Mouse (Mus musculus) heart, postnatal 10 days (tissue): ENCODE data around the gene 2210010C04Rik. TPM values are rescaled to one million over a fixed set of nuclear protein-coding genes. Genes with fewer than 3 reads are reported as not detected.
"Not testable (repeated sequence)": the region's sequence is repeated elsewhere in the genome, so short reads cannot be mapped to it uniquely, and the experiment has no call there.

Source experiments
- DNase-seq, 2 experiments: peaks; one replicate each; pipeline ENCODE4 v3.0.0; 2021
- intact Hi-C: fragments of 180-260 bp; cut with DNase I; formaldehyde crosslinking; loops from one replicate; pipeline ENCODE4 v1.15.1; 2025
- total RNA-seq, 2 experiments: library from RNA; stranded (reverse); gene quantifications; 2 replicates each; pipeline ENCODE4 v1.2.3; 2021

The 2210010C04Rik gene
- total RNA-seq, 2 experiments from 2014 or later = not detected

DNA sequence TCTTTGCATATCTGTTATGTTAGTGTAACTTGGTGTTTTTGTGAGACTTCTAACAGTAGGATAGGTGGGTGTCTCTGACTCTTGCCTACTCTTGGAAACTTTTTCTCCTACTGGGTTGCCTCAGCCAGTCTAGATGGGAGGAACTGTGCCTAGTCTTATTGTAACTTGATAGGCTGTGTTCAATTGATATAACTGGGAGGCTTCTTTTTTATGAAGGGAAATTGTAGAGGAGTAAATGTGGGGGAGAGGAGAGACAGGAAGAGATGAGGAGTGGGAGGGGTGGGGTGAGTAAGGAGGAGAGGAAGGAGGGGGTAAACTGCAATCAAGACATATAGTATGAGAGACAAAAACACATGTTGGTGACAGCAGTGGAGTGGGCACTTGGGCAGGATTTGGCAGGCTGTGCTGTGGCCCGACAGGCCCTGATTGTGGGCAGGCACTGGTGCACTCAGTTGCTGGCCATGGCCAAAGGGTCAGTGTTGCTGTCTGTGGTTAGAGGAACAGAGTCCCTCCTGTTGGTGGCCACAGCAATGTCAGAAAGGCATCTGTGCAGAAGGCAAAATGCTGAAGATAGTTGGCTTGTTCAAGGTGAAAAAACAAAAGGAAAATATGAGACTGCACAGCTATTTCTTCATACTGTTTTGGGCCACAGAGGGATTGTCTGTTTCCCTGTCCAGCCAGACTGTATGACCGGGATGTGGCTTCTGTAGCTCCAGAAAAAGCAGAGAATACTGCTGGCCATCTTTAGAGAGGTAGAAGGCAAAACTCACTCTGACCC is 9.2 kb downstream of the 2210010C04Rik start:
- intact Hi-C loops = no loop called here
- peak in 1 of 2 experiments; percentile 3 for DNase-seq

DNA sequence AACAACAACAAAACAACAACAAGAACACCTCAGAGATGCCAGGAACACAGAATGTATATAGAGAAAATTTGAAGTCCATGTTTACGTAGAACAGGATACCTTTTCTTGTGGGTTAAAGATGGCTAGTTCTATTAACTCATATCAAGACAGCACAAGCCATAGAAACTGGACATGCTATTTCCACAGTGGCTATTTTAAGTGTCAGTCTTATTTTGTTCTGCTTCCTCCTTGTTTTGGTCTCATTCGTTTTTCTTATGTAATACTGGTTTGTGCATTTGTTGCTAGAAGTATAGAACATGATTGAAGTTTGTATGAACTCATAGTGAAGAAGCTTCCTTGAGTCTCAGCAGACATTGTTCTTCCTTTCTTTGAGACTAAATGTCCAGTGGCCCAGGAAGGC is 16.2 kb downstream of the 2210010C04Rik start:
- intact Hi-C loops = no loop called here

GRCm38 (mm10) chr6:41018629-41019028 is 16.7 kb downstream of the 2210010C04Rik start:
- intact Hi-C loops = no loop called here
- DNase-seq = no peak

More for the DNA sequence above, 16.2 kb downstream of the 2210010C04Rik start:
- DNase-seq = no peak

GRCm38 (mm10) chr6:41015065-41015464 is 20.2 kb downstream of the 2210010C04Rik start:
- intact Hi-C loops = no loop called here
- DNase-seq = no peak

GRCm38 (mm10) chr6:40999379-40999778 is 35.9 kb downstream of the 2210010C04Rik start, which contains the start of gene Gm2663:
Gene Gm2663 (minus strand): TSS chr6:40999479.
- DNase-seq, intact Hi-C loops: not testable (repeated sequence)

Other genes starting within 250 kb of the 2210010C04Rik start
- gene Moxd2, start 148.0 kb downstream of the 2210010C04Rik start, total RNA-seq = not detected
- not detected for gene Prss58, start 135.1 kb downstream of the 2210010C04Rik start, total RNA-seq
- gene 1700074P13Rik, start 95.0 kb downstream of the 2210010C04Rik start, total RNA-seq = not detected
- gene Gm4744, start 83.6 kb downstream of the 2210010C04Rik start, total RNA-seq = not detected
- not detected for gene 1810009J06Rik, start 70.8 kb downstream of the 2210010C04Rik start, total RNA-seq
- not detected for gene Gm2663, start 36.0 kb downstream of the 2210010C04Rik start, total RNA-seq